ENCODE assay signal across 8 mouse cellular contexts in the genomic region with DNA sequence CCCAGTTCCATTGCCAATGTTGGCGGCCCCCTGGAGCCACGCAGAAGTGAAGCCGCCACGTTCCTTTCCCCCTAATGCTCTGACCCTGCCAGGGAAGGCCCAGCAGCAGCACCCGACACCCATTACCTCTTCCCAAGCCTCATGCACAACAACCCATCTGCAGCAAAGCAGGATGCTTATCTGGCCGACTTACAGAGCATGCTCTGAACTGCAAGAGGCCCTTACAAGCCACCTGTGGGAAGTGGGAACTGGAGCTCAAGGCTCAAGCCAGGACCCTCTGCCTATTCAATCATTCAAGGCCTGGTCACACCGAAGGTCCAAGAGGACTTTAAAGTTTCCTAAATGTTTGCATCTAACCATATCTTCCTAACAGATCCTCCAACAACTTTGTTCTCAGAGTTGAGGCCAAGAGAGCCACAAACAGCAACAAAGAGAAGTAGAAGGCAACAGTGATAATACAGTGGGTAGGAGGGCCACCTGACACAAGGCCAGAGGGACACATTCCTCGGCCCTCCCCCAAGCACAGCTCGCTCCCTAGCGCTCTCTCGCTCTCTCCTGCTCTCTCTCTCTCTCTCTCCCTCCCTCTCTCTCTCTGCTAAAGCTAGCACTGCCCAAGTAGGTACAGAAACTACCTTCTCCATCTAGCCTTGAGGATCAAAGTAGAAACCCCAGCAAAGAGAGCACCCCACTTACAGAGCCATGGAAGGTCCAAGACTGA. TPM values are rescaled to one million over a fixed set of nuclear protein-coding genes. Genes with fewer than 3 reads are reported as not detected.
DNase-seq lines count a peak whose midpoint lies in the region; ATAC-seq and TF ChIP-seq lines count a peak whose summit lies in the region.

No protein-coding gene starts in this region.

- TF ChIP-seq EP300 in heart, adult 2 months (IDR thresholded peaks at IDR 0.05; ENCODE audit: insufficient read depth, low read depth, low read length): no peak
- no peak for TF ChIP-seq EP300 in heart, postnatal 0 days (IDR thresholded peaks at IDR 0.05; ENCODE audit: low read depth)

- H3K4me3 ChIP-seq in heart, adult 2 months: peak overlapping the region; percentile 99; the same call in 1 of the 2 replicates
- peak overlapping the region in 1 of 2 experiments; percentile 15; a peak in 1 of 4 replicates for H3K4me3 ChIP-seq in ES-E14 (ENCODE audit: insufficient read depth in 1 of 2, low read depth in 1 of 2, low read length in 2 of 2, poor library complexity in 1 of 2, severe bottlenecking in 1 of 2)
- H3K4me3 ChIP-seq in heart, postnatal 0 days (ENCODE audit: low read depth, low read length): peak overlapping the region; percentile 99
- H3K4me3 ChIP-seq in macrophage (ENCODE audit: inconsistent target): peak overlapping the region; percentile 83

- in situ Hi-C loops in ES-E14 (cut with MboI; ENCODE audit: low sequenced_read_pairs in 2 of 2, unreplicated experiment in 2 of 2): no loop called here

- WGBS in heart, adult 2 months: 21% methylated on average over 11 of the region's 11 CpGs
- 21% methylated on average over 11 of the region's 11 CpGs for WGBS in heart, postnatal 0 days
- WGBS in macrophage (ENCODE audit: missing documents): 53% methylated on average over 11 of the region's 11 CpGs

- peak overlapping the region; percentile 44 for H3K9ac ChIP-seq in heart, adult 2 months (ENCODE audit: low read depth, low read length)
- peak overlapping the region; percentile 54; the same call in 1 of the 2 replicates for H3K9ac ChIP-seq in ES-E14 (ENCODE audit: insufficient read depth, low read depth, low read length, poor library complexity, severe bottlenecking)
- H3K9ac ChIP-seq in heart, postnatal 0 days (replicated peaks; ENCODE audit: low read depth, low read length): peak overlapping the region; percentile 100

- H3K4me2 ChIP-seq in heart, postnatal 0 days (ENCODE audit: low read depth, low read length): peak overlapping the region; percentile 98

- 0 out of 2 replicates have a peak, but pooled peaks have one; percentile 9 for ATAC-seq in heart, postnatal 0 days (ENCODE audit: insufficient read depth, low read depth)
- ATAC-seq in erythroid progenitor cell, adult 5-6 weeks (replicated peaks; ENCODE audit: low FRiP score, poor library complexity, severe bottlenecking): no peak

- TF ChIP-seq CTCF in heart, adult 2 months (IDR thresholded peaks at IDR 0.05): no peak
- no peak for TF ChIP-seq CTCF in heart, postnatal 0 days (IDR thresholded peaks at IDR 0.05; ENCODE audit: low read depth)

- peaks cover 14% of the 10 kb centered on the region for H3K4me1 ChIP-seq in heart, adult 2 months (ENCODE audit: control insufficient read depth, insufficient read depth, low read length)
- peaks cover 5 to 21% of the 10 kb centered on the region in 2 experiments; a peak in 2 of 4 replicates for H3K4me1 ChIP-seq in ES-E14 (ENCODE audit: control insufficient read depth in 2 of 2, insufficient read depth in 2 of 2, low read length in 2 of 2, poor library complexity in 1 of 2)
- peaks cover 34% of the 10 kb centered on the region for H3K4me1 ChIP-seq in heart, postnatal 0 days (ENCODE audit: control insufficient read depth, insufficient read depth)

- H3K9me3 ChIP-seq in ES-E14 (ENCODE audit: control insufficient read depth, insufficient read depth, low read depth, low read length): no peaks in the 10 kb centered on the region
- H3K9me3 ChIP-seq in heart, postnatal 0 days (replicated peaks; ENCODE audit: control insufficient read depth, low read length): no peaks in the 10 kb centered on the region

- H3K79me2 ChIP-seq in heart, adult 2 months (replicated peaks; ENCODE audit: control insufficient read depth, insufficient read depth, low read length): peaks cover 8% of the 10 kb centered on the region; the same call in 1 of the 2 replicates
- H3K79me2 ChIP-seq in macrophage (ENCODE audit: inconsistent target): peaks cover 82% of the 10 kb centered on the region

- H3K27ac ChIP-seq in heart, adult 2 months: peak overlapping the region; percentile 15; the same call in 1 of the 2 replicates
- H3K27ac ChIP-seq in ES-E14 (ENCODE audit: insufficient read depth, low read depth, low read length, poor library complexity, severe bottlenecking) (no peak overlapping the region), macrophage (peak overlapping the region; percentile 19; the same call in 1 of the 2 replicates)
- H3K27ac ChIP-seq in heart, postnatal 0 days (ENCODE audit: low read depth): peak overlapping the region; percentile 99

- intact Hi-C loops in heart, adult 2 months (cut with DNase I): no loop called here
- intact Hi-C loops in heart, postnatal 10 days (cut with DNase I): no loop called here

- TF ChIP-seq POLR2A in heart, adult 2 months (IDR thresholded peaks at IDR 0.05; ENCODE audit: insufficient read depth, low read depth, low read length): no peak

- peak in 1 of 2 experiments; percentile 24 for DNase-seq in heart, adult 2 months
- DNase-seq in heart, postnatal 10 days: no peak
- DNase-seq in ES-E14 (ENCODE audit: low read depth, low spot score): no peak
- peak; percentile 39 for DNase-seq in heart, postnatal 0 days (ENCODE audit: low spot score)
- DNase-seq in frontal cortex, postnatal 25 days (ENCODE audit: low spot score in 2 of 2): no peak
- DNase-seq in adrenal gland, adult 2 months: no peak

- no peaks in the 10 kb centered on the region; the same call in 1 of the 2 replicates for H3K36me3 ChIP-seq in heart, adult 2 months (ENCODE audit: control insufficient read depth, insufficient read depth, low read length)
- peaks cover 33% of the 10 kb centered on the region for H3K36me3 ChIP-seq in ES-E14 (ENCODE audit: control insufficient read depth, insufficient read depth, low read length, poor library complexity, severe bottlenecking)
- peaks cover 31% of the 10 kb centered on the region for H3K36me3 ChIP-seq in heart, postnatal 0 days (replicated peaks; ENCODE audit: control insufficient read depth, insufficient read depth, low read length)
- H3K36me3 ChIP-seq in macrophage (ENCODE audit: inconsistent target): peaks cover 31% of the 10 kb centered on the region

- no peaks in the 10 kb centered on the region for H3K27me3 ChIP-seq in heart, adult 2 months (ENCODE audit: control insufficient read depth, insufficient read depth, low read length)
- H3K27me3 ChIP-seq in heart, postnatal 0 days (ENCODE audit: control insufficient read depth, insufficient read depth, low read length): no peaks in the 10 kb centered on the region

RNA-seq across cellular contexts. Expression of a gene that starts 2.5 kb away (rescaled TPM):
- total RNA-seq in heart, adult 2 months (2021): 10 to 100 TPM; 51.3 to 56.5 TPM
- 17.1 and 17.7 TPM in 2 replicates for polyA plus RNA-seq in heart, adult 2 months (2012; rRNA removed)
- total RNA-seq in heart, postnatal 10 days (2021): 10 to 100 TPM; 63.0 to 72.1 TPM
- 30.7 and 35.9 TPM in 2 replicates for total RNA-seq in ES-E14 (2012; rRNA removed)
- total RNA-seq in heart, postnatal 0 days (2014; rRNA removed; ENCODE audit: low replicate concordance): 31.6 and 34.4 TPM in 2 replicates
- 5.5 and 6.0 TPM in 2 replicates for polyA plus RNA-seq in heart, postnatal 0 days (2015; fragmentation: Nextera tagmentation; extraction: Ambion mirVana)
- total RNA-seq in macrophage (2018; cell fraction: chromatin; rRNA removed): 100 to 1,000 TPM; 122 to 676 (median 339) TPM
- total RNA-seq in macrophage (2018; cell fraction: cytosol; rRNA removed): 10 to 100 TPM; 43.4 to 81.0 (median 59.4) TPM
- 100 to 1,000 TPM in 25 of 26 experiments, 10 to 100 TPM in 1; 94.8 to 215 (median 174) TPM for total RNA-seq in macrophage (2018; cell fraction: nucleus; rRNA removed)
- 17.3 to 22.5 TPM (median 19.8 TPM) in 3 replicates for polyA plus RNA-seq in macrophage (2018)
- total RNA-seq in erythroid progenitor cell, adult 5-6 weeks (2015; ENCODE audit: low replicate concordance): 29.2 and 52.4 TPM in 2 replicates
- total RNA-seq in erythroid progenitor cell, adult 5-6 weeks (2017; ENCODE audit: low replicate concordance): 69.3 and 96.1 TPM in 2 replicates
- 10 to 100 TPM; 36.8 to 58.2 TPM for total RNA-seq in adrenal gland, adult 2 months (2021)
- 21.0 and 22.3 TPM in 2 replicates for polyA plus RNA-seq in adrenal gland, adult 2 months (2012; rRNA removed)

RNA-seq across cellular contexts. Expression of a gene that starts 25.8 kb away (rescaled TPM):
- 1 to 10 TPM; 1.6 to 2.3 TPM for total RNA-seq in heart, adult 2 months (2021)
- polyA plus RNA-seq in heart, adult 2 months (2012; rRNA removed): 3.7 and 4.4 TPM in 2 replicates
- 1 to 10 TPM; 1.6 to 2.8 TPM for total RNA-seq in heart, postnatal 10 days (2021)
- 43.6 and 48.2 TPM in 2 replicates for total RNA-seq in ES-E14 (2012; rRNA removed)
- 7.5 and 12.6 TPM in 2 replicates for total RNA-seq in heart, postnatal 0 days (2014; rRNA removed; ENCODE audit: low replicate concordance)
- polyA plus RNA-seq in heart, postnatal 0 days (2015; fragmentation: Nextera tagmentation; extraction: Ambion mirVana): 4.0 and 4.1 TPM in 2 replicates
- 1 to 10 TPM in 20 of 26 experiments, under 1 TPM in 2, not detected in 4; 0.37 to 8.0 (median 2.5) TPM for total RNA-seq in macrophage (2018; cell fraction: chromatin; rRNA removed)
- 1 to 10 TPM in 21 of 26 experiments, under 1 TPM in 5; 0.51 to 2.0 (median 1.3) TPM for total RNA-seq in macrophage (2018; cell fraction: cytosol; rRNA removed)
- total RNA-seq in macrophage (2018; cell fraction: nucleus; rRNA removed): 1 to 10 TPM in 18 of 26 experiments, under 1 TPM in 5, not detected in 3; 0.56 to 4.5 (median 2.0) TPM
- polyA plus RNA-seq in macrophage (2018): 0.52 to 3.0 TPM (median 2.4 TPM) in 3 replicates
- total RNA-seq in erythroid progenitor cell, adult 5-6 weeks (2015; ENCODE audit: low replicate concordance): 2.2 and 5.9 TPM in 2 replicates
- total RNA-seq in erythroid progenitor cell, adult 5-6 weeks (2017; ENCODE audit: low replicate concordance): not detected in 2 replicates
- 1 to 10 TPM in 1 of 2 experiments, under 1 TPM in 1; 0.69 to 3.6 TPM for total RNA-seq in adrenal gland, adult 2 months (2021)
- polyA plus RNA-seq in adrenal gland, adult 2 months (2012; rRNA removed): 1.3 and 2.0 TPM in 2 replicates

RNA-seq across cellular contexts. Expression of a gene that starts 29.8 kb away (rescaled TPM):
- 1 to 10 TPM in 1 of 2 experiments, under 1 TPM in 1; 0.73 to 1.5 TPM for total RNA-seq in heart, adult 2 months (2021)
- polyA plus RNA-seq in heart, adult 2 months (2012; rRNA removed): 0.94 and 1.8 TPM in 2 replicates
- 1 to 10 TPM; 2.8 to 3.8 TPM for total RNA-seq in heart, postnatal 10 days (2021)
- total RNA-seq in ES-E14 (2012; rRNA removed): 1.0 and 1.2 TPM in 2 replicates
- 4.4 and 4.8 TPM in 2 replicates for total RNA-seq in heart, postnatal 0 days (2014; rRNA removed; ENCODE audit: low replicate concordance)
- 1.7 TPM in 2 replicates for polyA plus RNA-seq in heart, postnatal 0 days (2015; fragmentation: Nextera tagmentation; extraction: Ambion mirVana)
- total RNA-seq in macrophage (2018; cell fraction: chromatin; rRNA removed): under 1 TPM in 15 of 26 experiments, not detected in 11; 0.18 to 0.97 (median 0.51) TPM
- under 1 TPM in 6 of 26 experiments, not detected in 20; 0.03 to 0.05 (median 0.04) TPM for total RNA-seq in macrophage (2018; cell fraction: cytosol; rRNA removed)
- total RNA-seq in macrophage (2018; cell fraction: nucleus; rRNA removed): 1 to 10 TPM in 2 of 26 experiments, under 1 TPM in 15, not detected in 9; 0.12 to 1.4 (median 0.24) TPM
- polyA plus RNA-seq in macrophage (2018): not detected in 3 replicates
- total RNA-seq in erythroid progenitor cell, adult 5-6 weeks (2015; ENCODE audit: low replicate concordance): not detected in 2 replicates
- not detected in 2 replicates for total RNA-seq in erythroid progenitor cell, adult 5-6 weeks (2017; ENCODE audit: low replicate concordance)
- total RNA-seq in adrenal gland, adult 2 months (2021): 1 to 10 TPM; 2.3 to 3.5 TPM
- 3.1 and 3.8 TPM in 2 replicates for polyA plus RNA-seq in adrenal gland, adult 2 months (2012; rRNA removed)

RNA-seq across cellular contexts. Expression of a gene that starts 37.2 kb away (rescaled TPM):
- 100 to 1,000 TPM; 104 to 114 TPM for total RNA-seq in heart, adult 2 months (2021)
- polyA plus RNA-seq in heart, adult 2 months (2012; rRNA removed): 95.7 and 200 TPM in 2 replicates
- 10 to 100 TPM; 93.7 to 94.3 TPM for total RNA-seq in heart, postnatal 10 days (2021)
- total RNA-seq in ES-E14 (2012; rRNA removed): 36.6 and 54.7 TPM in 2 replicates
- total RNA-seq in heart, postnatal 0 days (2014; rRNA removed; ENCODE audit: low replicate concordance): 115 and 134 TPM in 2 replicates
- polyA plus RNA-seq in heart, postnatal 0 days (2015; fragmentation: Nextera tagmentation; extraction: Ambion mirVana): 113 and 114 TPM in 2 replicates
- total RNA-seq in macrophage (2018; cell fraction: chromatin; rRNA removed): 10 to 100 TPM; 22.0 to 92.3 (median 54.9) TPM
- total RNA-seq in macrophage (2018; cell fraction: cytosol; rRNA removed): 10 to 100 TPM; 22.1 to 38.1 (median 31.7) TPM
- total RNA-seq in macrophage (2018; cell fraction: nucleus; rRNA removed): 10 to 100 TPM; 20.7 to 67.8 (median 38.8) TPM
- polyA plus RNA-seq in macrophage (2018): 34.9 to 43.9 TPM (median 40.2 TPM) in 3 replicates
- 58.0 and 61.2 TPM in 2 replicates for total RNA-seq in erythroid progenitor cell, adult 5-6 weeks (2015; ENCODE audit: low replicate concordance)
- 73.0 and 87.4 TPM in 2 replicates for total RNA-seq in erythroid progenitor cell, adult 5-6 weeks (2017; ENCODE audit: low replicate concordance)
- total RNA-seq in adrenal gland, adult 2 months (2021): 10 to 100 TPM; 77.1 to 79.8 TPM
- polyA plus RNA-seq in adrenal gland, adult 2 months (2012; rRNA removed): 54.9 and 57.3 TPM in 2 replicates

RNA-seq across cellular contexts. Expression of a gene that starts 49.5 kb away (rescaled TPM):
- total RNA-seq in heart, adult 2 months (2021): 10 to 100 TPM in 1 of 2 experiments, 1 to 10 TPM in 1; 7.1 to 11.1 TPM
- 23.2 and 25.0 TPM in 2 replicates for polyA plus RNA-seq in heart, adult 2 months (2012; rRNA removed)
- 10 to 100 TPM; 15.4 to 16.1 TPM for total RNA-seq in heart, postnatal 10 days (2021)
- total RNA-seq in ES-E14 (2012; rRNA removed): 55.1 and 73.3 TPM in 2 replicates
- 25.5 and 28.2 TPM in 2 replicates for total RNA-seq in heart, postnatal 0 days (2014; rRNA removed; ENCODE audit: low replicate concordance)
- 8.0 and 9.6 TPM in 2 replicates for polyA plus RNA-seq in heart, postnatal 0 days (2015; fragmentation: Nextera tagmentation; extraction: Ambion mirVana)
- total RNA-seq in macrophage (2018; cell fraction: chromatin; rRNA removed): 100 to 1,000 TPM in 3 of 26 experiments, 10 to 100 TPM in 23; 27.0 to 113 (median 71.3) TPM
- total RNA-seq in macrophage (2018; cell fraction: cytosol; rRNA removed): 10 to 100 TPM in 2 of 26 experiments, 1 to 10 TPM in 24; 2.5 to 12.8 (median 6.6) TPM
- total RNA-seq in macrophage (2018; cell fraction: nucleus; rRNA removed): 10 to 100 TPM; 13.2 to 79.4 (median 38.5) TPM
- 3.7 to 9.6 TPM (median 5.5 TPM) in 3 replicates for polyA plus RNA-seq in macrophage (2018)
- 7.9 and 15.1 TPM in 2 replicates for total RNA-seq in erythroid progenitor cell, adult 5-6 weeks (2015; ENCODE audit: low replicate concordance)
- 9.0 and 12.1 TPM in 2 replicates for total RNA-seq in erythroid progenitor cell, adult 5-6 weeks (2017; ENCODE audit: low replicate concordance)
- total RNA-seq in adrenal gland, adult 2 months (2021): 10 to 100 TPM; 11.5 to 14.2 TPM
- 36.3 and 58.5 TPM in 2 replicates for polyA plus RNA-seq in adrenal gland, adult 2 months (2012; rRNA removed)

Comparison
In these comparisons a context has a peak if more than half of its experiments do, and no peak if none do; other contexts are left out.
1. H3K9ac ChIP-seq: peak in every context shown above with its lines; median percentile 100 in heart, postnatal 0 days; 54 in ES-E14; 44 in heart, adult 2 months.